Mouse (Mus musculus): ENCODE results near the gene Sclt1. TPM values are rescaled to one million over a fixed set of nuclear protein-coding genes. Genes with fewer than 3 reads are reported as not detected.
A peak's percentile ranks its signal among the peaks of the same experiment; 100 is the strongest.

Sclt1 gene
- polyA plus RNA-seq, 1 experiment from 2014 or later, result 21.0 TPM

DNA sequence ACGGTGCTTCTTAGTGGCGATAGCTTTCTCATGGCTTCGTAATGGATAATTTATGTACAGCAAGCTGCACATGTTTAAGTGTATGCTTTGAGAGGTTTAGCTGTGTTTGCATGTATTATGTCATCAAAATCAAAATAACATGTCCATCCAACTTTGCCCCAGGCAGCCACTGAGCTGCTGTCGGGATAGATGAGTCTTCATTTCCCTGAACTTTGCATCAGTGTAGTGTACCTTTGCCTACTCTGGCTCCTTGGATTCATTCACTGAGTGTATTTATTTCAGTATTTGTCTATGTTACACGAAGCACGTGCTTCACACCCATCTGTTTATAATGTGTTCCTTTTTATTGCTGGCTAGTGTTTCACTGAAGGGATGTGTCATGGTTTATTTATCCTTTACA, 156.0 kb downstream of the Sclt1 start:
- H3K27me3 ChIP-seq (ENCODE audit: insufficient read depth, low read length), result no peaks in the 10 kb centered on the region
- H3K27ac ChIP-seq, result no peak overlapping the region
- WGBS, result 69% methylated on average over 6 of the region's 6 CpGs
- no peak overlapping the region for H3K4me2 ChIP-seq (ENCODE audit: low read length)
- no peak overlapping the region for H3K9ac ChIP-seq (ENCODE audit: low read depth, low read length)
- TF ChIP-seq CTCF (IDR thresholded peaks at IDR 0.05; ENCODE audit: low read depth), result no peak
- no peak overlapping the region for H3K4me3 ChIP-seq (replicated peaks; ENCODE audit: low read depth, low read length)
- ATAC-seq (replicated peaks; ENCODE audit: low FRiP score, low read depth) (no peak), DNase-seq (ENCODE audit: low spot score) (no peak)
- peaks cover 13% of the 10 kb centered on the region; the same call in 1 of the 2 replicates for H3K36me3 ChIP-seq (ENCODE audit: insufficient read depth, low read length)
- no peaks in the 10 kb centered on the region for H3K9me3 ChIP-seq (replicated peaks; ENCODE audit: low read length)
- H3K4me1 ChIP-seq (replicated peaks; ENCODE audit: insufficient read depth, low read length), result peaks cover 22% of the 10 kb centered on the region

DNA sequence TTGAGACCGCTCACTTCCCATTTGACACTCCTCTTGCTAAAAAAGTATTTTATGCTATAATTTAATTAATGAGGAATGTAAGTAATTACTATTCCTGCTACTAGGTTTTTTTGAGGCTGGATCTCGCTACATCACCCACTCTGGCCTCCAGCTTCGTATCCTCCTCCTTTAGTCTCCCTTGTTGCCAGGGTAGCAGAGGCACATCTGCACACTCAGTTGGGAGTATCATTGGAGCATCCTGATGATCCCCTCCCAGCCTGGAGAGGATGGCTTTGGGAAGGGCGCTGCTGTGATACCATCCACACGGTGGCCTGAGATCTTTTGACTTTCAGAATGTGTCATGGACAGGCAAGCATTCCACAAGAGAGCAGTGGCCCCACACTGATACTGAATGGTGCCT, 156.8 kb downstream of the Sclt1 start:
- no peak for ATAC-seq (replicated peaks; ENCODE audit: low FRiP score, low read depth)
- Histone ChIP-seq H3K4me2 (ENCODE audit: low read length) (no peak overlapping the region), H3K9ac (ENCODE audit: low read depth, low read length) (no peak overlapping the region), H3K27ac (no peak overlapping the region), H3K36me3 (ENCODE audit: insufficient read depth, low read length) (peaks cover 11% of the 10 kb centered on the region; the same call in 1 of the 2 replicates), H3K27me3 (ENCODE audit: insufficient read depth, low read length) (no peaks in the 10 kb centered on the region), H3K4me1 (replicated peaks; ENCODE audit: insufficient read depth, low read length) (peaks cover 29% of the 10 kb centered on the region), H3K9me3 (replicated peaks; ENCODE audit: low read length) (no peaks in the 10 kb centered on the region), H3K4me3 (replicated peaks; ENCODE audit: low read depth, low read length) (no peak overlapping the region)
- 86% methylated on average over 5 of the region's 5 CpGs for WGBS
- TF ChIP-seq CTCF (IDR thresholded peaks at IDR 0.05; ENCODE audit: low read depth), result no peak
- DNase-seq (ENCODE audit: low spot score), result no peak

DNA sequence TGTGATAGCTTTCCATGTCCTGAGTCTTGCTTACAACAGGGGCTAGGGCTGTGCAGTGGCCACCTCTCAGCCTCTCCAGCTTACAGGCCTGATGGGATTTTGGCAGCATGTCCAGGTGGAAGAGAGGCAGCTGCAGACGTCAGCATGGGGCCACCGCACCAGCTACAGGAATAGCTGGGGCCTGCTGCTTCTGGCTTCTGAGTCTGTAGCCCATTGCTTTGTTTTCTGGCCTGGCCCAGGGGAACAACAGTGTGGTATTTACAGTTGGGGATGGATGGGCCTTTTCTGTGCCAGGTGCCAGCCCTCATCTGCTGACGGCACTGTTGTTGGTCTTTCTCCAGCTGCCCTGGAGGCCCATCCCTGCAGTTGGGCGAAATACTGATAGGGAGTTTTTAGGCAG, 158.7 kb downstream of the Sclt1 start:
- Histone ChIP-seq H3K27me3 (ENCODE audit: insufficient read depth, low read length) (no peaks in the 10 kb centered on the region), H3K27ac (no peak overlapping the region), H3K9me3 (replicated peaks; ENCODE audit: low read length) (no peaks in the 10 kb centered on the region), H3K4me1 (replicated peaks; ENCODE audit: insufficient read depth, low read length) (peaks cover 39% of the 10 kb centered on the region), H3K4me3 (replicated peaks; ENCODE audit: low read depth, low read length) (no peak overlapping the region), H3K36me3 (ENCODE audit: insufficient read depth, low read length) (no peaks in the 10 kb centered on the region; the same call in 1 of the 2 replicates), H3K4me2 (ENCODE audit: low read length) (no peak overlapping the region), H3K9ac (ENCODE audit: low read depth, low read length) (no peak overlapping the region)
- TF ChIP-seq CTCF (IDR thresholded peaks at IDR 0.05; ENCODE audit: low read depth), result no peak
- no peak for DNase-seq (ENCODE audit: low spot score)
- no peak for ATAC-seq (replicated peaks; ENCODE audit: low FRiP score, low read depth)
- WGBS, result 76% methylated on average over 4 of the region's 4 CpGs

DNA sequence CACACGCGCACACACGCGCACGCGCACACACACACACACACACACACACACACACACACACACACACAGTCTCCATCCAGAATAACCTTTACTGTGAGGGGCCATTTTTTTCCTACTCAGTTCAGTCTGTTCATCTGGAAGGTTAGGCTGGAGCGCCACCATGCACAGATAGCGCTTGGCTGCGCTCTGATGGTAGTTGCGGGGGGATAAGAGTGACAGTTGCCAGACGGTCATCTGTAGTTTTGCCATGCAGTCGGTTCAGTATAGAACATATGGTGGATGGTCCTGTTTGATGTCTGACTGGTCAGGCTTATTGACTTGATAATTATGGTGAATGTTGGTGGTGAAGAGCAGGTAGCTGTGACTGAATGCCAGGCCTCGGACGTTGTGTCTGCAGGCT, 159.2 kb downstream of the Sclt1 start:
- H3K4me2 ChIP-seq (ENCODE audit: low read length), result no peak overlapping the region
- WGBS, result 93% methylated on average over 14 of the region's 14 CpGs
- no peaks in the 10 kb centered on the region; the same call in 1 of the 2 replicates for H3K36me3 ChIP-seq (ENCODE audit: insufficient read depth, low read length)
- H3K9me3 ChIP-seq (replicated peaks; ENCODE audit: low read length), result no peaks in the 10 kb centered on the region
- no peak for DNase-seq (ENCODE audit: low spot score)
- H3K9ac ChIP-seq (ENCODE audit: low read depth, low read length), result no peak overlapping the region
- no peaks in the 10 kb centered on the region for H3K27me3 ChIP-seq (ENCODE audit: insufficient read depth, low read length)
- H3K27ac ChIP-seq, result no peak overlapping the region
- no peak overlapping the region for H3K4me3 ChIP-seq (replicated peaks; ENCODE audit: low read depth, low read length)
- ATAC-seq (replicated peaks; ENCODE audit: low FRiP score, low read depth), result no peak
- H3K4me1 ChIP-seq (replicated peaks; ENCODE audit: insufficient read depth, low read length), result peaks cover 44% of the 10 kb centered on the region
- TF ChIP-seq CTCF (IDR thresholded peaks at IDR 0.05; ENCODE audit: low read depth), result no peak

DNA sequence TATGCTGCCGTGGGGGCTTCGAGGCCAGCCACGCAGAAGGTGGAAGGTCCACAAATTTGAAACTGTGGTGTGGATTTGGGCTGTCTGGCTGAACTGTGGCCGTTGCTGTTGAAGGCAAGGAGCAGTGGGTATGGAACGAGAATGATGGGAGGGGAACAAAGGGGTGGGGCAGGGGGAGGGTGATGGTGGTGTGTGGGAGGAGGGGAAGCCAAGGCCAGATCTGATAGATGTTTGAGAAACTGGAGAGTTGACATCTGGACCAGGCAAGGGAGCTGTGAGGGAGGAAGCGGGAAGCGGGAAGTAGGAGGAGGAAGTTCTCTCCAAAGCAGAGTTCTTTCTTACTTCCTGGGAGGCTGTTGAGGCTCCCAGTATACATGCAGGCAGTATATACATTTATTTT, 160.1 kb downstream of the Sclt1 start:
- H3K9me3 ChIP-seq (replicated peaks; ENCODE audit: low read length), result no peaks in the 10 kb centered on the region
- H3K27ac ChIP-seq, result peak overlapping the region; percentile 89
- peaks cover 47% of the 10 kb centered on the region for H3K4me1 ChIP-seq (replicated peaks; ENCODE audit: insufficient read depth, low read length)
- 54% methylated on average over 7 of the region's 7 CpGs for WGBS
- no peaks in the 10 kb centered on the region for H3K27me3 ChIP-seq (ENCODE audit: insufficient read depth, low read length)
- H3K4me3 ChIP-seq (replicated peaks; ENCODE audit: low read depth, low read length), result no peak overlapping the region
- H3K36me3 ChIP-seq (ENCODE audit: insufficient read depth, low read length), result no peaks in the 10 kb centered on the region; the same call in 1 of the 2 replicates
- peak; percentile 55 for DNase-seq (ENCODE audit: low spot score)
- H3K4me2 ChIP-seq (ENCODE audit: low read length), result no peak overlapping the region; the same call in 1 of the 2 replicates
- H3K9ac ChIP-seq (ENCODE audit: low read depth, low read length), result no peak overlapping the region
- ATAC-seq (replicated peaks; ENCODE audit: low FRiP score, low read depth), result no peak
- no peak for TF ChIP-seq CTCF (IDR thresholded peaks at IDR 0.05; ENCODE audit: low read depth)

DNA sequence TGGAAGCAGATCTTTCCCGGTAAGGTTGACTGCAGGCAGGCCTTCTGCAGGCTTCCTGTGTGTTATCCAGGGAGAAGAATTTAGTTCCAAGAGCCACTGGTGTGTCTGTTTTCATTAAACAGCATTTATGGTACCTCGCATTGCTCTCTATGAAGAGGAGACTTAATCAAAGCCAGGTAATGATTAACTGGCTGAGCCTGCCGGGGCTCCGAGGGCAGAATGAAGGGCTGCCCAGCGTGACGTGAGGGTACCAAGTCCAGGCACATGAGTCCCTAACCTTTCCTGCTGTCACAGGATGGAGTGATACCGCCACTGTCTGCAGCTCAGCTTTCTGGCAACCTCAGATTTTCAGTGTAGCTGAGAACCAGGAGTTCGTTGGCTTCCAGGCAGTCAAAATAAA, 160.9 kb downstream of the Sclt1 start:
- DNase-seq (ENCODE audit: low spot score), result peak; percentile 40
- Histone ChIP-seq H3K27me3 (ENCODE audit: insufficient read depth, low read length) (no peaks in the 10 kb centered on the region), H3K4me2 (ENCODE audit: low read length) (peak overlapping the region; percentile 43), H3K36me3 (ENCODE audit: insufficient read depth, low read length) (no peaks in the 10 kb centered on the region; the same call in 1 of the 2 replicates), H3K27ac (peak overlapping the region; percentile 89), H3K9ac (ENCODE audit: low read depth, low read length) (peak overlapping the region; percentile 46; the same call in 1 of the 2 replicates), H3K4me1 (replicated peaks; ENCODE audit: insufficient read depth, low read length) (peaks cover 53% of the 10 kb centered on the region), H3K4me3 (replicated peaks; ENCODE audit: low read depth, low read length) (no peak overlapping the region), H3K9me3 (replicated peaks; ENCODE audit: low read length) (no peaks in the 10 kb centered on the region)
- peak; percentile 84 for ATAC-seq (replicated peaks; ENCODE audit: low FRiP score, low read depth)
- TF ChIP-seq CTCF (IDR thresholded peaks at IDR 0.05; ENCODE audit: low read depth), result no peak
- 46% methylated on average over 8 of the region's 8 CpGs for WGBS

Measured in kidney, postnatal 0 days (tissue).